Mouse (Mus musculus): Measurements from ENCODE around the gene Gak. TPM values are rescaled to one million over a fixed set of nuclear protein-coding genes. Genes with fewer than 3 reads are reported as not detected.

The Gak gene
- polyA plus RNA-seq, 1 experiment from 2014 or later = 47.2 TPM

DNA sequence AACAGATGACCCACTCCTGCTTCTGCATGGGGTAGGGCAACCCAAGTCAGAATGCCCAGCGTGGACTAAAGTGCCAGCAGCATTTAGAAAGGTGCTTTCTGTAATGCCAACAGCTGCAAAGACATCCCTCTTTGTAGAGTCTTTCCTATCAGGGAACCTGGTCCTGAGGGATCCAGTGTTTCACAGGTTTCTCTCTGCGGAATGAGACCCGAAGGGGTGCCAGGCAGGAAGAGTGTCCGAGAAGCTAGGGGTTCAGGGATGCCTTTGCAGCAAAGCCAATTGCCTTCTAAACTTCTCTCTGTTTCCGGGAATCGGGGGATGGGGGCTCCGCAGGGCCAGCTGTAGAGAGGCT is 80.4 kb downstream of the Gak start:
- WGBS = 15% methylated on average over 7 of the region's 7 CpGs
- peak; percentile 25 for DNase-seq (ENCODE audit: low spot score)
- H3K9ac ChIP-seq = peak overlapping the region; percentile 75
- no peaks in the 10 kb centered on the region; the same call in 1 of the 2 replicates for H3K36me3 ChIP-seq (replicated peaks; ENCODE audit: control insufficient read depth, insufficient read depth)
- peak overlapping the region; percentile 61 for H3K4me3 ChIP-seq (replicated peaks; ENCODE audit: low read length)
- H3K27ac ChIP-seq = peak overlapping the region; percentile 87; the same call in 1 of the 2 replicates
- no peak for ATAC-seq (ENCODE audit: low FRiP score)
- H3K27me3 ChIP-seq (ENCODE audit: control insufficient read depth, insufficient read depth, low read length) = peaks cover 6% of the 10 kb centered on the region; the same call in 1 of the 2 replicates
- no peaks in the 10 kb centered on the region for H3K9me3 ChIP-seq (ENCODE audit: control insufficient read depth, low read length)
- peak overlapping the region; percentile 70 for H3K4me2 ChIP-seq (replicated peaks)
- H3K4me1 ChIP-seq (replicated peaks; ENCODE audit: control insufficient read depth, insufficient read depth, low read length) = peaks cover 9% of the 10 kb centered on the region; the same call in 1 of the 2 replicates

DNA sequence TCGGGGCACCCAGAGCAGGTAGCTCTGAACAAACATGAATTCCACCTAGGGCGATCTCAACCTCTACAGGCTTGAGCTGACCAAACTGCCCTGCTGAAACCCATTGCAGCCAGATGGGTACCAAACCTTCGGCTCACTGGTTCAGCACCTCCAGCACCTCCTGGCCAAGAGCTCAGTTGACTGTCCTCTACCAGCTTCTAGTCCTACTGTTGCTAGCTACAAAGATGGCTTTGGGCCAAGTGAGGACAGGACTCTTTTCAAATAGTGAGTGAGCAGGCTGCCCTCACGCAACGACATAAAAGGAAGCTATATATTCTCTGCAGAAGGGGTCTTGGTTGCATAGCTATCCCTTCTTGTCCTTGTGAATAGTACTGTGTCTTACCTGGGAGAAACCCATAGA is 81.9 kb downstream of the Gak start:
- Histone ChIP-seq H3K9me3 (ENCODE audit: control insufficient read depth, low read length) (no peaks in the 10 kb centered on the region), H3K27ac (no peak overlapping the region), H3K4me2 (replicated peaks) (no peak overlapping the region), H3K27me3 (ENCODE audit: control insufficient read depth, insufficient read depth, low read length) (peaks cover 6% of the 10 kb centered on the region; the same call in 1 of the 2 replicates), H3K4me3 (replicated peaks; ENCODE audit: low read length) (no peak overlapping the region), H3K9ac (no peak overlapping the region), H3K36me3 (replicated peaks; ENCODE audit: control insufficient read depth, insufficient read depth) (no peaks in the 10 kb centered on the region; the same call in 1 of the 2 replicates), H3K4me1 (replicated peaks; ENCODE audit: control insufficient read depth, insufficient read depth, low read length) (peaks cover 9% of the 10 kb centered on the region; the same call in 1 of the 2 replicates)
- 92% methylated on average over 5 of the region's 5 CpGs for WGBS
- ATAC-seq (ENCODE audit: low FRiP score) (no peak), DNase-seq (ENCODE audit: low spot score) (no peak)

DNA sequence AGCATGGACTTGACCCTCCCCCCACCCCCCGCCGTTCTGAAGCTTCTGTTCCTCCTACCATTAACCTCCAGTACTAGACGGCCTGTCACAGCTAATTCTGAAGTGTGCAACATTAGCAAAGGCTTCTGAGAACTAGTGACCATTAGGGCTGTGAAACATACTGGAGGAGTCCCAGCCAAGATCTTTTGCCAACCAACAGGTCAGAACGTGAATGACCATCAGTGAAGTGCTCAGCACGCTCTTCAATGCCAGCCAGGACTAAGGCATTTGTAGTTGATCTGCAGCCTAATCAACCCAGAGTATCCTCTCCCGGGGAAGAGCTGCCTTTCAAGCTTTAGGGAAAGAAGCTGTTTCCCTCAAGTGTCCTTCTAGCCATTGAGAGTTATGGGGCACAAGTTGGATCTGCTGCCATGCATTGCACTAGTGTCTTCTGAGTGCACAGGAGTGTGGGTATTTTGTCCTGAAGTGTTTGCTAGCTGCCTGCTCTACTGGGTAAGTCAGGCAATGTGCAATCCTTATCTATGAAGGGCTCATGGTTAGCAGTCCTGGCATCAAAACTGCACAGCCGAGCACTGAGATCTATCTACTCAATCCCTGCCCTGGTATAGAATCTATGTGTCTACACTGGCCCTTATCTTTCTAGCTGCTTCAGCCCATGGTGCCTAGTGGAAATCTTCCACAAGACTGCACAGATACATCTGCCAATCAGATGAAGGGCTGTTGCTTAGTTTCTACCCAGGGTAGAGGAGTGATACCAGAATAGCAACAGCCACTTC is 85.9 kb downstream of the Gak start:
- Histone ChIP-seq H3K27ac (no peak overlapping the region), H3K4me3 (replicated peaks; ENCODE audit: low read length) (no peak overlapping the region), H3K36me3 (replicated peaks; ENCODE audit: control insufficient read depth, insufficient read depth) (peaks cover 27% of the 10 kb centered on the region), H3K9me3 (ENCODE audit: control insufficient read depth, low read length) (no peaks in the 10 kb centered on the region), H3K4me1 (replicated peaks; ENCODE audit: control insufficient read depth, insufficient read depth, low read length) (peaks cover 1% of the 10 kb centered on the region; the same call in 1 of the 2 replicates), H3K27me3 (ENCODE audit: control insufficient read depth, insufficient read depth, low read length) (no peaks in the 10 kb centered on the region; the same call in 1 of the 2 replicates), H3K9ac (no peak overlapping the region), H3K4me2 (replicated peaks) (no peak overlapping the region)
- DNase-seq (ENCODE audit: low spot score) = no peak
- 77% methylated on average over 7 of the region's 7 CpGs for WGBS
- ATAC-seq (ENCODE audit: low FRiP score) = no peak

DNA sequence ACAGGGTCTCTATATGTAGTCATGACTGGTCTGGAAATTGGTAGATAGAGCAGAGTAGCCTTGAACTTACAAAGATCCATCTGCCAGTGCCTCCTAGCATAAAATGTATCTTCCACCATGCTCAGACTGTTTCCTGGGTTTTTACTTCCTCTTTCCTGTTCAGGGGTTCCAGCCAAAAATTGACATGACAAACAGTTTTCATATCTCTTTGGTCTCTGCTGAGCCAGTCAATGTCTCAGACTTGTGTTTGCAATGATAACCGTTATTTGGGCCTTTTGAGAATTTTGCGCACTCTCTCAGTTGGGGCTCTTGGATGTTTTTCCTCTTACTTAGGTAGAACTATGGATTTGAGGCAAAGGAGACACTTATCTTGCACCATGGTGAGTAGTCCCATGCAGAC is 95.4 kb downstream of the Gak start:
- Histone ChIP-seq H3K9ac (no peak overlapping the region), H3K4me2 (replicated peaks) (no peak overlapping the region), H3K4me1 (replicated peaks; ENCODE audit: control insufficient read depth, insufficient read depth, low read length) (no peaks in the 10 kb centered on the region), H3K4me3 (replicated peaks; ENCODE audit: low read length) (no peak overlapping the region), H3K27me3 (ENCODE audit: control insufficient read depth, insufficient read depth, low read length) (no peaks in the 10 kb centered on the region), H3K27ac (no peak overlapping the region), H3K36me3 (replicated peaks; ENCODE audit: control insufficient read depth, insufficient read depth) (peaks cover 32% of the 10 kb centered on the region), H3K9me3 (ENCODE audit: control insufficient read depth, low read length) (peaks cover 18% of the 10 kb centered on the region)
- DNase-seq (ENCODE audit: low spot score) (no peak), ATAC-seq (ENCODE audit: low FRiP score) (no peak)
- WGBS = 99% methylated on average over 2 of the region's 2 CpGs

GRCm38 (mm10) chr5:108522597-108522996 is 107.0 kb downstream of the Gak start:
- Histone ChIP-seq H3K27me3 (ENCODE audit: control insufficient read depth, insufficient read depth, low read length) (no peaks in the 10 kb centered on the region), H3K4me3 (replicated peaks; ENCODE audit: low read length) (no peak overlapping the region), H3K4me2 (replicated peaks) (no peak overlapping the region), H3K4me1 (replicated peaks; ENCODE audit: control insufficient read depth, insufficient read depth, low read length) (no peaks in the 10 kb centered on the region), H3K36me3 (replicated peaks; ENCODE audit: control insufficient read depth, insufficient read depth) (peaks cover 38% of the 10 kb centered on the region), H3K27ac (no peak overlapping the region), H3K9ac (no peak overlapping the region), H3K9me3 (ENCODE audit: control insufficient read depth, low read length) (no peaks in the 10 kb centered on the region)
- 82% methylated on average over 3 of the region's 3 CpGs for WGBS
- ATAC-seq (ENCODE audit: low FRiP score) = no peak
- DNase-seq (ENCODE audit: low spot score) = no peak

GRCm38 (mm10) chr5:108521896-108522295 is 107.7 kb downstream of the Gak start:
- Histone ChIP-seq H3K36me3 (replicated peaks; ENCODE audit: control insufficient read depth, insufficient read depth) (peaks cover 38% of the 10 kb centered on the region), H3K27ac (no peak overlapping the region)
- WGBS = 78% methylated on average over 3 of the region's 3 CpGs

DNA sequence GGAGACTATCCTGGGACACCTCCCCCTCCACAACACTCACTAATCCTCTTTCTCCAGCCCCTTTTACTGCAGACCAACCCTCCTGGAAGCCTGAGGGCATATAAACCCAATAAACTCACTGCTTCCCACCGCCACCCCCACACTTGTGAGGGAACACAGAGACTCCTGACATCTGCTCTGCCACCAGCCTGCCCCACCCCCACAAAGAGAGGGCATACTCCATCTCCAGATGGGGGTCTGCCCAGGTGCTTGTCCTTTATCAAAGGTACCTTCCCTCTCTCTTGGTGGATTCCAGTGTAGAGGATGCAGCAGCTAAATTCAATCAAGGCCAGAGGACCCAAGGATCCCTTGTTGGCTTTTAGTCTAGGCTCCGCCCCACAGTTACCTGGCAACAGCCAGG is 108.5 kb downstream of the Gak start:
- DNase-seq (ENCODE audit: low spot score) = no peak
- ATAC-seq (ENCODE audit: low FRiP score) = no peak
- Histone ChIP-seq H3K36me3 (replicated peaks; ENCODE audit: control insufficient read depth, insufficient read depth) (peaks cover 38% of the 10 kb centered on the region), H3K4me1 (replicated peaks; ENCODE audit: control insufficient read depth, insufficient read depth, low read length) (no peaks in the 10 kb centered on the region), H3K9me3 (ENCODE audit: control insufficient read depth, low read length) (no peaks in the 10 kb centered on the region), H3K4me3 (replicated peaks; ENCODE audit: low read length) (no peak overlapping the region), H3K4me2 (replicated peaks) (no peak overlapping the region), H3K27ac (no peak overlapping the region), H3K9ac (no peak overlapping the region), H3K27me3 (ENCODE audit: control insufficient read depth, insufficient read depth, low read length) (no peaks in the 10 kb centered on the region)
- WGBS = 65% methylated on average over 2 of the region's 2 CpGs

More at GRCm38 (mm10) chr5:108521896-108522295, 107.7 kb downstream of the Gak start:
- Histone ChIP-seq H3K9me3 (ENCODE audit: control insufficient read depth, low read length) (no peaks in the 10 kb centered on the region), H3K4me3 (replicated peaks; ENCODE audit: low read length) (no peak overlapping the region), H3K4me1 (replicated peaks; ENCODE audit: control insufficient read depth, insufficient read depth, low read length) (no peaks in the 10 kb centered on the region), H3K4me2 (replicated peaks) (no peak overlapping the region), H3K9ac (no peak overlapping the region), H3K27me3 (ENCODE audit: control insufficient read depth, insufficient read depth, low read length) (no peaks in the 10 kb centered on the region)
- DNase-seq (ENCODE audit: low spot score) (no peak), ATAC-seq (ENCODE audit: low FRiP score) (no peak)

DNA sequence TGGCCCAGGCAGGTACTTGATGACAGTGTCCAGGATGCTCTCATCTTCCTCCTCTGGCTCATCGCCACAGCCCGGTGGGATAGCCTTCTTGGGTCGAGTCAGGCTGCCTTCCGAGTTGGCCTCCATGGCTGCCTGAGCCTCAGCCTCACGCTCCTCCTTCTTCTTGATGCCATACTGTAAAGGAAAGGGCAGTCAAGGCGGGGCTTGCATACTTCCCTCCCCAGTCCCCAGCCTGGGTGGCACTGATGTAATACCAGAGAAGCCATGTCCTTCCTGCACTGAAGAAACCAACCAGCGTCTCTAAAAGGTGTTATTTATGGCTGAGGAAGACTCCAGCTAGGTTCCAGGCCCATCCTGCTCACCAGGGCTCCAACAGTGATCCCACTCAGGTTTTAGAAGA is 109.4 kb downstream of the Gak start:
- Histone ChIP-seq H3K27ac (no peak overlapping the region), H3K9ac (no peak overlapping the region), H3K4me1 (replicated peaks; ENCODE audit: control insufficient read depth, insufficient read depth, low read length) (no peaks in the 10 kb centered on the region), H3K27me3 (ENCODE audit: control insufficient read depth, insufficient read depth, low read length) (no peaks in the 10 kb centered on the region), H3K36me3 (replicated peaks; ENCODE audit: control insufficient read depth, insufficient read depth) (peaks cover 38% of the 10 kb centered on the region), H3K9me3 (ENCODE audit: control insufficient read depth, low read length) (no peaks in the 10 kb centered on the region), H3K4me2 (replicated peaks) (no peak overlapping the region), H3K4me3 (replicated peaks; ENCODE audit: low read length) (no peak overlapping the region)
- DNase-seq (ENCODE audit: low spot score) = no peak
- no peak for ATAC-seq (ENCODE audit: low FRiP score)
- WGBS = 83% methylated on average over 7 of the region's 7 CpGs
